Mouse (Mus musculus): Measurements from ENCODE around the gene Rcc1l.

- TF ChIP-seq POLR2AphosphoS5 (IDR thresholded peaks at IDR 0.05; ENCODE audit: insufficient replicate concordance, low read depth, low read length) = no peak
- TF ChIP-seq CTCF (IDR thresholded peaks at IDR 0.05; ENCODE audit: low read depth, low read length) = no peak
- TF ChIP-seq TAL1 (conservative IDR thresholded peaks at IDR 0.05; ENCODE audit: low read depth, low read length) = no peak
- TF ChIP-seq GATA1 (IDR thresholded peaks at IDR 0.05; ENCODE audit: borderline replicate concordance, low read length) = no peak
- TF ChIP-seq GATA2 (IDR thresholded peaks at IDR 0.05; ENCODE audit: borderline replicate concordance, low read depth, low read length) = no peak
These were observed 28.4 kb downstream of the Rcc1l start for GRCm38 (mm10) chr5:134148153-134148552.

All from G1E (cell line).